Mouse (Mus musculus) thymus, adult 2 months (tissue): ENCODE data around the gene Elf4.

Source experiments
- CTCF ChIP-seq: fragments of 200-500 bp; IDR thresholded peaks from 2 replicates; pipeline ENCODE4 v1.5.1; 2012; ENCODE audit warnings: mild to moderate bottlenecking, control low read depth, low read length, moderate library complexity, borderline replicate concordance; ENCODE audit not compliant: control insufficient read depth, poor library complexity, insufficient read depth; ENCODE audit errors: extremely low read depth
- POLR2A ChIP-seq: fragments of 200-500 bp; IDR thresholded peaks from 2 replicates; pipeline ENCODE4 v1.6.1; 2012; ENCODE audit warnings: mild to moderate bottlenecking, low read length, control low read depth, moderate library complexity; ENCODE audit not compliant: control insufficient read depth, poor library complexity, insufficient read depth; ENCODE audit errors: extremely low read depth

DNA sequence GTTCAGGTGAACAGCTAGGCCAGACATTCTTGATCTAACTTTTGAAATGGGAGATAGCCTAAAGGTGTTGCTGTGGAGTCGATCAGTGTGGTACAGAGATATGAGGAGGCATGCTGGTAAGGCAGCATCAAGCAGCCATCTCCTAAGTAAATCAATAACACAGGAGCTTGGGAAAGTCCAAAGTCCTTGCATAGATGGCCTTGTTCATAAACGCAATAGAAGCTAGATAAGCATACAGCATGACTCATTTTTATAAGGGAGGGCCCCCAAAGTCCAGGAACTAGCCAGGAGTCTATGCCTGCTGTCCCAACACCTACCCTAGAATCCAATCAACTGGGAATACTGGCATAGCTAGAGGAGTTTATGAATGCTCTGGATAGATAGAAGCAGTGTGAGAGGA is 44.5 kb downstream of the Elf4 start:
- no peak for TF ChIP-seq POLR2A
- TF ChIP-seq CTCF: no peak
